Mouse (Mus musculus): Measurements from ENCODE around the gene Nck1.

DNA sequence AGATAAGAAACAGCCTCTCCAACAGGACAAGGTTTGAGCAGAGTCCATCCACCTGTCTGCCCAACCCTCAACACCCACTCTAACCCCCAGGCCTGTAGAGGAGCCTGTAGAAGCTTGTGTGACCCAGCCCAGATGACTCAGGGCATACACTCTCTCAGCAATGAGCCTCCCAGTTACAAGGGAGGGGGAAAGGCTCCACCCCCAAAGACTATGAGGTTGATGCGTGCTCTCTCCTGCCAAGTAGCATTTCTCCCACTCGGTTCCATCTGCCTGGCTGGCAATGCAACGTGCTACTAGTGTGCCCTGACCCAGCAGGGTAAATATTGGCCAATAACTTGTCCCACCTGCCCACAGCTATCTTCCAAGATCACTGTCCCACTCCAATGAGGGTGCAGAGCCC is 79.2 kb downstream of the Nck1 start:
- TF ChIP-seq CTCF (IDR thresholded peaks at IDR 0.05; ENCODE audit: low read depth) (no peak), EP300 (IDR thresholded peaks at IDR 0.05; ENCODE audit: low read depth) (no peak)

All from heart, postnatal 0 days (tissue).